Mouse (Mus musculus): Measurements from ENCODE around the gene Vamp2.
A peak's percentile ranks its signal among the peaks of the same experiment; 100 is the strongest.

Gene Vamp2

DNA sequence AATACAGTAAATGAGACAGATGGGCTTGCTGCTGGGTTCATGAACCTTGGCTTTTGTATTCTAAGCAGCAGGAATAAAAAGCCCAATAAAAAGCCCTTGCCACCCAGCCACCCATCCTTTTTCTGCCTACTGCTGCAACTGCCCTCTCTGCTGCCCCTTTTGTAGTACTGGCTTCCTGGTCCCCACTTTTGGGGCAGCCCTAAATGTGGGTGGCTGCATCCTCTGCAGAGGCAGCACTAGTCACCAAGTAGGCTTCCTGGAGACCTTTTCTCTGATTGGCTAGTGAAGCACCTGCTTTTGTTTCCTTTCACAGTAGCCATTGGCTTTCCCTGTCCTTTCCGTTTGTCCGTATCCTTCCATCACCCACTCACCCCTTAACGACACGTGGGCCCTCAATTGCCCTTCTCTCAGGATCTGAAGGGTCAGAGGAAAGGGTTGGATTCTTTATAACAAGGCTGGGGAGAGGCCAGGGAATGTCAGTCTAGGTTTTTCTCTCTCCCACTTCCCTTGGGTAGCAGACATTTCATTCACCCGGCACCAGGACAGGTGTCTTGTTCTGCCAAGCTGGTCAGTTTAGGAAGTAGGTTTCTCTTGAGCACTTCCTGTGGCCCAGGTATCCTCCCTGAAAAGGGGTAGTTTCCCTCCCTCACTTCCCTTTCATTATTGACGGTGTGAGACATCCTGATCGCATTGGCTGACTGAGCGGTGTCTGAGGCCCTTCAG, 9.9 kb downstream of the Vamp2 start:
- no peak for DNase-seq (ENCODE audit: extremely low spot score, low spot score)

DNA sequence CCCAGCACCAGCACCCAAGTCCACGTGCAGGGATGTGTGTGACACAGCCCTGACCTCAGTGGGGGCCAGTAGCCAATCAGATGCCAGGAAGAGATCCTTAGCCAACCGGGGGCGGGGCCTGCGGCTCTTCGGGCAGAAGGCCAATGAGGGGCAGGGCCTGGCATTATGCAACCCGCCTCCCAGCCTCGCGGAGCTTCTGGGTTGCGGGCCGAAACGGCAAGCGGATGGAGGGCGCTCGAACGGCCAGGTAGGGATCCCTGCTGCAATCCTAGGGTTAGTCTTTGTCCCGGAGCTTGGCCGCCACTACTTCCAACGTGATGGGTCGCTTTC, 10.4 kb downstream of the Vamp2 start:
- DNase-seq (ENCODE audit: extremely low spot score, low spot score): peak; percentile 89

DNA sequence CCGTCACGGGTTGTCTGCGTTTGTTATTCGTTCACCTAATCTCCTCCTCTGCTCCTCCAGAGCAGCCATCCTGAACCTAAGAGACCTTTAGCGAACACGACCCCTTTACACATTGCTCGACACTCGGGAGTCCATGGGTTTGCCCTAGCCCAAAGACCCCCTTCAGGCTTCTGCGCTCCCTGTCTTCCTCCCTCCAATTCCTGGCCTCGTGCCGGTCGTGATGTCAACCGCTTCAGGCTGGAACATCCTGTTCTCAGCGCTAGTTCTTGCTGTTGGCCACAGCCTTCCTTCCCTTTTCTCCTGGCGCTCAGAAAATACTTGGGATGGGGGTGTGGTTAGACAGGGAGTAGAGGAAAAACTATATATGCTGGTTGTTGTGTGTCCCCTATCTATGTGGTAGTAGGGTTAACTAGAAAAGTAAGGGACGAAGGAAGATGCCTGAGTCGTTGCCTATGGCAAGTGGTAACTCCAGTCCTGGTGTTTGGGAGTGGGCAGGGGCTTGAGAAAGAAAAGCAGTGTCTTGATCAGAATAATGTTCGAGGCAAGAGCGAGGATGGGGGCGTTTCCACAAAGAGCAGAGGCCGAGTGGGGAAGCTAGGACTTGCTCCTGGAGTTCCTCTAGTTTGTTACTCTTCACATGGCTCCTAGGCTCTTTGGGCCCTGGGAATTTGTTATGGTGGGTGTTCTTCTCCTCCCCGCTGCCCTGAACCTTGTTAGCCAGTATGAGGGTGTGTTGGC, 11.1 kb downstream of the Vamp2 start:
- DNase-seq (ENCODE audit: extremely low spot score, low spot score): no peak

DNA sequence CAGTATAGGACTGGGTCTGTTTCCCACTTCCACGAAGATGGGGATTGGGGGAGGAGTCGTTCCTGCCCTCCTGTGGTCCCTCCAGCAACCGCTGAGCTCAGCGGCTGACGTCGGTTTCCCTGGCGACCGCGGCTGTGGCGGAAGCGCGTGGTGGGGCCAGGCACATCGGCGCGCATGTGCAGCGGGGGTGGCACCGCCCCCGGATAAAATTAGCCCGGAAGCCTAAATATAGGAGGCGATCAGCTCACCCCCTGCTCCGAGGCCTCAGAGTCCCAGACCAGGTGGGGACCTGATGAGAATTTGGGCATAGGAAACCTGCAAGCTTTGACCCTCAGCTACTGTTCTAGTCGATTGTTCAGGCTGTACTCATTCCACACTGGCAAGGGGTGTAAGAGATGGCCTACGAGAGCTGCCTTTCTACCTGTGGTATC, 11.6 kb downstream of the Vamp2 start:
- DNase-seq (ENCODE audit: extremely low spot score, low spot score): peak; percentile 85

DNA sequence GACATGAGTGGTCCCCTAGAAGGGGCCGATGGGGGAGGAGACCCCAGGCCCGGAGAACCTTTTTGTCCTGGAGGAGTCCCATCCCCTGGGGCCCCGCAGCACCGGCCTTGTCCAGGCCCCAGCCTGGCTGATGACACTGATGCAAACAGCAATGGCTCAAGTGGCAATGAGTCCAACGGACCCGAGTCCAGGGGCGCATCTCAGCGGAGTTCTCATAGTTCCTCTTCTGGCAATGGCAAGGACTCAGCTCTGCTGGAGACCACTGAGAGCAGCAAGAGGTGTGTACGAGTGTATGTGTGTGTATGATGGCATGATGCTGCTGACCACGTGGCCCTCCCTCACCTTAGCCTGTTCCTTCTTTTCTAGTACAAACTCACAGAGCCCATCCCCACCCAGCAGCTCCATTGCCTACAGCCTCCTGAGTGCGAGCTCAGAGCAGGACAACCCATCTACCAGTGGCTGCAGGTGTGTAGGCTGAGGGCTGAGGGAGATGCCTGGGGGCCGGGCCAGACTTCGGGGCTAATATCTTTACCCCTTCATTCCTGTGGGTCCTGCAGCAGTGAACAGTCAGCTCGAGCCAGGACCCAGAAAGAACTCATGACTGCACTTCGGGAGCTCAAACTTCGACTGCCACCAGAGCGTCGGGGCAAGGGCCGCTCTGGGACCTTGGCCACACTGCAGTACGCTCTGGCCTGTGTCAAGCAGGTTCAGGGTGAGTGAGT, 12.5 kb downstream of the Vamp2 start:
- no peak for DNase-seq (ENCODE audit: extremely low spot score, low spot score)

DNA sequence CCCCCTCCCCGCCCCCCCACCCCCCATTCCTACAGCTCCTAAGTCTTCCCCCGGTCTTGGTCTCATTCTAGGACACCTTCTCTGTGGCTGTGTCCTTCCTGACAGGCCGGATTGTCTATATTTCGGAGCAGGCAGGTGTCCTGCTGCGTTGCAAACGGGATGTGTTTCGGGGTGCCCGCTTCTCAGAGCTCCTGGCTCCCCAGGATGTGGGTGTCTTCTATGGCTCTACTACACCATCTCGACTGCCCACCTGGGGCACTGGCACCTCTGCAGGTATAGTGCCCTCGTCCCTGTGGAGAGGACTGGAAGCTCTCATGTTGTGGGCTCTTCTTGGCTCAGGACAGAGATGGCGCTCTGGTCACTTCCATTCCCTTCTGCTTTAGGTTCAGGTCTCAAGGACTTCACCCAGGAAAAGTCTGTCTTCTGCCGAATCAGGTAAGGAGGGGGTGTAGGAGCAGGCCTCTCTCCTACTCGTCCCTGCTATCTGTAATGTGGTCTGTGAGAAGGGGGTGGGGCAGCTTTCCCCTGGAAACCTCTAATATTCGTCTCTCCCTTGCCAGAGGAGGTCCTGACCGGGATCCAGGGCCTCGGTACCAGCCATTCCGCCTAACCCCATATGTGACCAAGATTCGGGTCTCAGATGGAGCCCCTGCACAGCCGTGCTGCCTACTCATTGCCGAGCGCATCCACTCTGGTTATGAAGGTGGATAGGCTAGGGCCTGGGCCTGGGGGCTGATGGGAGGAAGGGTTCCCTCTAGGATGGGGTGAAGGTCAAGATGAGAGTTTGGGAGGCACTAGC, 13.5 kb downstream of the Vamp2 start:
- DNase-seq (ENCODE audit: extremely low spot score, low spot score): no peak

DNA sequence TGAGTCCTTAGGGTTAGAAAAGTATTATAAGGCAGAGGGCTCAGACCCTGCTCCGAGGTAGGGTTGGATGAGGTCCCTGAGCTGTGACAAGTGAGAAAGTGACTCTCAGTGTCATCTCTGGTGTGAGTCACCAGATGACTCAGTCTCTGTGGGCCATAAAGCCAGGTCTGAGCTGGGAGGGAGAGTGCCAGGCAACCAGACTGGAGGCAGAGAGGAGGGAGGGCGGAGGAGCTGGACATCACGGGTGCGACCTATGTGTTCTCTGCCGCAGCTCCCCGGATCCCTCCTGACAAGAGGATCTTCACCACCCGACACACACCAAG, 14.1 kb downstream of the Vamp2 start:
- no peak for DNase-seq (ENCODE audit: extremely low spot score, low spot score)

DNA sequence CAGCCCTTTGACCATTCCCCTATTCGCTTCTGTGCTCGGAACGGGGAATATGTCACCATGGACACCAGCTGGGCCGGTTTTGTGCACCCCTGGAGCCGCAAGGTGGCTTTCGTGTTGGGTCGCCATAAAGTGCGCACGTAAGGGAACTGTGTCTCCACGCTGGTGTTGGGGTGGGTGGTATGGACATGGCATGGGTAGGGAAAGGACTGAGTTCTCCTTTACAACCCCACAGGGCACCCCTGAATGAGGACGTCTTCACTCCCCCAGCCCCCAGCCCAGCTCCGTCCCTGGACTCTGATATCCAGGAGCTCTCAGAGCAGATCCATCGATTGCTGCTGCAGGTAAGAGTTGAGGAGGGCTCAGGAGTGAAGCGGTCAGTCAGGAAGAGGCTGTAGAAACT, 14.8 kb downstream of the Vamp2 start:
- no peak for DNase-seq (ENCODE audit: extremely low spot score, low spot score)

DNA sequence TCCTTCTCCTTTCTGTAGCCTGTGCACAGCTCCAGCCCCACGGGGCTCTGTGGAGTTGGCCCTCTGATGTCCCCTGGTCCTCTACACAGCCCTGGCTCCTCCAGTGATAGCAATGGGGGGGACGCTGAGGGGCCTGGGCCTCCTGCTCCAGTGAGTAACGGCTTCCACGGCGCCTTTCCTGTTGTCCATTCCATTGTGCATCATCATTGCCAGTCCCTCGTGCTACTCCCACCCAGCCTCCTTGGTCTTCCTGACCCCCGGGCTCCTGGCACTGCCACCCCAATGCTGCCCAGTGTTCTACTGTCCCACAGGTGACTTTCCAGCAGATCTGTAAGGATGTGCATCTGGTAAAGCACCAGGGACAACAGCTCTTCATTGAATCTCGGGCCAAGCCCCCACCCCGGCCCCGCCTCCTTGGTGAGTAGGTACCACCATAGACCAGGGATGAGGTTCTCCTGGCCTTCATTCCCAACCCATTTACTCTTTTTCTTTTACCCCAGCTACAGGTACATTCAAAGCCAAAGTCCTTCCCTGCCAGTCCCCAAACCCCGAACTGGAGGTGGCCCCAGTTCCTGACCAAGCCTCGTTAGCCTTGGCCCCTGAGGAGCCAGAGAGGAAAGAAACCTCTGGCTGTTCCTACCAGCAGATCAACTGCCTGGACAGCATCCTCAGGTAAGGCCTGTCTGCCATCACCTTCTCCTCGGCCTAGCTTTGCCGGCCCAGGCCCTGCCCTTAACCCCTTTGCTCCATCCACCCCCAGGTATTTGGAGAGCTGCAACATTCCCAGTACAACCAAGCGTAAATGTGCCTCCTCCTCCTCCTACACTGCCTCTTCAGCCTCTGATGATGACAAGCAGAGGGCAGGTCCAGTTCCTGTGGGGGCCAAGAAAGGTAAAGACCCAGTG, 15.5 kb downstream of the Vamp2 start:
- DNase-seq (ENCODE audit: extremely low spot score, low spot score): no peak

DNA sequence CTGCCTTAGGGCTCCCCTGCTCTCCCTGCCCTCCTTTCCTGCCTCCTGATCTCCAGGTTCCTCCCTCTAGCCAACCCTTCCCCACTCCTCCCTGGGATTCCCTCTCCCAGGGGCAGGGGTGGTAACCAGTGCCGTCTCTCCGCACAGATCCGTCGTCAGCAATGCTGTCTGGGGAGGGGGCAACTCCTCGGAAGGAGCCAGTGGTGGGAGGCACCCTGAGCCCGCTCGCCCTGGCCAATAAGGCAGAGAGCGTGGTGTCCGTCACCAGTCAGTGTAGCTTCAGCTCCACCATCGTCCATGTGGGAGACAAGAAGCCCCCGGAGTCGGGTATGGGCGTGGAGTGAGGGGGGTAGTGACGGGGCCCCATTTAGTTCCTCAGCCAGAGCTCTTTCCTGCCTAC, 16.2 kb downstream of the Vamp2 start:
- no peak for DNase-seq (ENCODE audit: extremely low spot score, low spot score)

DNA sequence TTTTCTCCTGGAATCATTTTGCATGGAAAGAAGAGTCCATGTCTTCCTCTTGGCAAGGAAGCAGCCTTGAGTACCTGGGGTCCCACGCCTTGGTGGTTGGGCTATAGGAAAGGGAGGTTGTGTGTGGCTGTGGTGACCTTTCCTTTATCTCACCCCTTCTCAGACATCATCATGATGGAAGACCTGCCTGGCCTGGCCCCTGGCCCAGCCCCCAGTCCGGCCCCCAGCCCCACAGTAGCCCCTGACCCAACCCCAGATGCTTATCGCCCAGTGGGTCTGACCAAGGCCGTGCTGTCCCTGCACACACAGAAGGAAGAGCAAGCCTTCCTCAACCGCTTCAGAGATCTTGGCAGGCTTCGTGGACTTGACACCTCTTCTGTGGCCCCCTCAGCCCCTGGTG, 16.9 kb downstream of the Vamp2 start:
- no peak for DNase-seq (ENCODE audit: extremely low spot score, low spot score)

DNA sequence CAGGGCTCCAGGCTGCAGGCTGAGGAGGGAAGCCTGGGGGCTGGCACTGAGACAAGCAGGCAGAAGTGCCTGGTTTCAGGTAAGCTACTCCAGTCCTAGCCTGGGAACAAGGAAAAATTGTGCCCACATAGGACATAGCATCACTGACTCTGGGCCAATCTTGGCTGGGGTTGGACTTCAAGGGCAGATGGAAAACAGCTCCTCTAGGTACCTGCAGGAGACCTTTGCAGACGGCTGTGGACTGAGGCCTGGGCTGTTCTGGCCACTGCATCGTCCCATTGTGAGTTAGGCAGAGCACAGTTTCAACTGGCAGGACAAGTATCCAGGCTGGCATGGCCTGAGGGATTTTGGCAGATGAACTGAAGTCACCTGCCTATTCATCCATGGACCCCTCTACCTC, 17.5 kb downstream of the Vamp2 start:
- DNase-seq (ENCODE audit: extremely low spot score, low spot score): no peak

DNA sequence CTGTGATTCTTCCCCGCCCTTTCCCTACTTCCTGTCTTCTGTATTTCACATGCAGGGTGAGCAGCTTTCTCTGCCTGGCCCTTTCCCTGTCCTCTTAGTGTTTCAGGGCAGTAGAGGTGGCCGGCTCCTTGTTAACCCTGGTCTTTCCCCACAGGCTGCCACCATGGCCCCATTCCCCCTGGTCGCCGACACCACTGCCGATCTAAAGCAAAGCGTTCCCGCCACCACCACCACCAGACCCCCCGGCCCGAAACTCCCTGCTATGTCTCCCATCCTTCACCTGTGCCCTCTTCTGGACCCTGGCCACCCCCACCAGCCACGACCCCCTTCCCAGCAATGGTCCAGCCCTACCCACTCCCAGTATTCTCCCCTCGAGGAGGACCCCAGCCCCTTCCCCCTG, 18.0 kb downstream of the Vamp2 start:
- DNase-seq (ENCODE audit: extremely low spot score, low spot score): no peak

DNA sequence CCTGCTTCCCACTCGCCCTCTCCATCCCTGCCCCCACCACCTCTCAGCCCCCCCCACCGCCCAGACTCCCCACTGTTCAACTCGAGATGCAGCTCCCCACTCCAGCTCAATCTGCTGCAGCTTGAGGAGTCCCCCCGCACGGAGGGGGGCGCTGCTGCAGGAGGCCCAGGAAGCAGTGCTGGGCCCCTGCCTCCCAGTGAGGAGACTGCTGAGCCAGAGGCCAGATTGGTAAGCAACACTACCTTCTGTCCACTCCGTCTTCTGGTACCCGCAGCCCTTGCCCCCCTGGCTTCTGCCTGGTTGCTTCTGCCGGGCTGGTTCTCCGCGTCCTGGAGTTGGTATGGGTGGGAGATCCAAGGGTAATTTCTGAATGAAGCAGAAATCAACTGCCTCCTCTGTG, 18.6 kb downstream of the Vamp2 start:
- DNase-seq (ENCODE audit: extremely low spot score, low spot score): no peak

DNA sequence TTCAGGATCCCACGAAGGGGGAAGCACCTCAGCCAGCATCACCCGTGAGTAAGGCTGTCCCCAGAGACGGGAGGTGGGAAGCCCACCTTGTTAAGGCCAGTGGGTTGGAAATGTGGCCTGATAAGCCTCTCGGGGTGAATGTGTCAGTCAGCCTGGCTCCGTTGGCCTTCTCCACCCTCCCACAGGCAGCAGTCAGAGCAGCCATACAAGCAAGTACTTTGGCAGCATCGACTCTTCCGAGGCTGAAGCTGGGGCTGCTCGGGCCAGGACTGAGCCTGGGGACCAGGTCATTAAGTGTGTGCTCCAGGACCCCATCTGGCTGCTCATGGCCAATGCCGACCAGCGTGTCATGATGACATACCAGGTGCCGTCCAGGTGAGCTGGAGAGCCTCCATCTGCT, 19.4 kb downstream of the Vamp2 start:
- no peak for DNase-seq (ENCODE audit: extremely low spot score, low spot score)

DNA sequence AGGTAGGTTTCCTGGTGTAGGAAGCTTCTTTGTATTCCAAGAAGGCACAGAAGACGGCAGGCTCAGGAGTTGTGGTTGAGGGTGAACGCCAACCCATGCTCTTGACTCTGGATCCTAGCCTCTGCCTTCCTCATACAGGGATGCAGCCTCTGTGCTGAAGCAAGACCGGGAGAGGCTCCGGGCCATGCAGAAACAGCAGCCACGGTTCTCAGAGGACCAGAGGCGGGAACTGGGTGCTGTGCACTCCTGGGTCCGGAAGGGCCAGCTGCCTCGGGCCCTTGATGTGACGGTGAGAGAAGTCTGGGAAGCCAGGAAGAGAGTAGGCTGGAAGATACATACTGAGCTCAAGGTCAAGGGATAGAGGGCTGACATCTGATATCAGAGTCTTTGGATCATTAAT, 19.9 kb downstream of the Vamp2 start:
- DNase-seq (ENCODE audit: extremely low spot score, low spot score): no peak

DNA sequence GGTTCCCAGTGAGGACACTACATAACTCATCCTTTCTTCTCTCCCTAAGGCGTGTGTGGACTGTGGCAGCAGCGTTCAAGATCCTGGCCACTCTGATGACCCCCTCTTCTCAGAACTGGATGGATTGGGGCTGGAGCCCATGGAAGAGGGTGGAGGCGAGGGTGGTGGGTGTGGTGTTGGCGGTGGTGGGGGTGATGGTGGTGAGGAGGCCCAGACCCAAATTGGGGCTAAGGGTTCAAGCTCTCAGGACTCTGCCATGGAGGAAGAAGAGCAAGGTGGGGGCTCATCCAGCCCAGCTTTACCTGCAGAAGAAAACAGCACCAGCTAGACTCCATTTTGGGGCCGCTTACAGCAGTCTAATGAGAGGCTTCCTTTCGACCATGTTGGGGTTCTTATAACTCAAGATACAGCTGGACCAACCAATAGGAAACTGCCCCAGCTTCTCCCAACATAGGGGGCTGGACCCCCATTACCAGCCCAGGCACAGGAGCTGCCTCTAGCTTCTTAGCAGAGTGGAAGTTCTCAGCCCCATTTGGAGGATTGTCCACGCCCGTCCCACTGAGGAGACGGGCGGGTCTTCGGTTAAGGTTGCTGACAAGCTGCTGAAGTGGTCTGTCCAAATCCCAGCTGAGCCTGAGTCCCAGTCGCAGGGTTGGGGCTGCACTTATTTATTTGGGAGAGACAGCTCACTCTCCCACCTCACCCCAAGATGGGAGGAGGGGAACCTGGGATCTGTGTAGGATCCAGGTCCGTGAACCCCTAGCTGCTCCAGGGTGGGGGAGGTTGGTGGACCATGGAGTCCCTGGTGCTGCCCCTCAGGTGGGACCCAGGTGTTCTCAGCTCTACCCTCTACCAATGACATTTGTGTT, 21.0 kb downstream of the Vamp2 start:
- no peak for DNase-seq (ENCODE audit: extremely low spot score, low spot score)

DNA sequence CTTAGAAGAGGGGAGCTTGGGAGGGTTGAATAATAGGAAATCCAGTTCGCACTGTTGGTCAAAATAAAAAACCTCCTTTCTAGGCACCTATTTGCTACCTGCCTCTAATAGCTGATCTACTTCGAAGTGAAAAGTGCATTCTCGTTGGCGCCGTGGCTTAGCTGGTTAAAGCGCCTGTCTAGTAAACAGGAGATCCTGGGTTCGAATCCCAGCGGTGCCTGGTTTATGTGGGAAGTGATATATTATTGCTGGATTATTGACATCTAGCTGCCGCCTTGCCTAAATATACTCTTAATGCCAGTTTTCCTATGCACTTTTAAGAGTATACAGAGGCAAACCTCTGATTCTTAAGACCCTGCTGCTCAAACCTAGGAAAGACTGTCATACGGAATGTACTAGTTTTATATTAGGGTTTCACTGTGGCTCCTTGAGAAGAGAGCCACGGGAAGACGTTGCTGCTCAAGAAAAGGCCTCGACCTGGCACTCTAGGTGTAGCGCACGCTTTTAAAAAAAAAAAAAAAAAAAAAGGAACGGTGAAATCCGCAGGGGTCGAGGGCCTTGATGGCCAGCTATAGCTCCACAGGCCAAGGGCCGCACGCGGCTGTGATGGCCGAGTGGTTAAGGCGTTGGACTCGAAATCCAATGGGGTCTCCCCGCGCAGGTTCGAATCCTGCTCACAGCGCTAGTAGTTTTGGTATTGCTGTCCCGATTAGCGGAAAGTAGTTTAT, 22.2 kb downstream of the Vamp2 start:
- peak; percentile 99 for DNase-seq (ENCODE audit: extremely low spot score, low spot score)
